Mouse (Mus musculus): ENCODE measurements around the gene Nfatc2ip.

The Nfatc2ip gene

DNA sequence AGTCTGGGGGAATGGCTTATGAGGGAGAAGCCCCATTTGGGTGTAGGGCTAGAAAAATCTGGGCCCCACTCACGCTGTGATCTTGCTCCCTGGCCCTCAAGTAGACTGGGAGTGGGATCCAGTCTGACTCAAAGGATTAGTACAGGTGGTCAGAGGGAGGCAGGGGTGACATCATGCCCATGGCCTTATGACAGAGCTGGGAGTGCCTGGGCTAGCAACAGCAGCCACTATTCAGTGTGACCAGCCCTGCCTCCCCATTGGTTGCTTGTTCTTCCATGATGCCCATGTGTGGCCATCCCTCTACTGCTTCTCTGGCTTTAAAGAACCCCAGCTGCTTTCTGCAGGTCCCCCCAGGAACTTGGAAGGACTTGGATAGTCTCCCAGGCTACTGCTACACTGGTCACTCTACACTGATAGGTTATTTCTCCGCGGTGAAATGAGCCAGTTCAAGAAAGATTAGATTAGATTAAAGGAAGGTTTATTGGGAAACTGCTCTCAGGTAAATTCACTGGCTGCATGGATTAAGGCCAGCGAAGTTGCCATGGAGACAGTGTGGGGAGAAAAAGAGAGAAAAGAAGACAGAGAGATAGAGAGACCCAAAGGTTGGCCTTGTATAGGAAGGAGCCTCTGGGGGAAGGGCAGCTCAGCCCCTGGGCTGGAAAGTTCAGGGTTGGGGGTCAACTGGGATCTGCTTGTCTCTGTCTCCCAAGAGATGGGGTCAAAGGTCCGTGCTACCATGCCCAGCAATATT, 40.5 kb downstream of the Nfatc2ip start:
- DNase-seq (ENCODE audit: low spot score), result no peak

DNA sequence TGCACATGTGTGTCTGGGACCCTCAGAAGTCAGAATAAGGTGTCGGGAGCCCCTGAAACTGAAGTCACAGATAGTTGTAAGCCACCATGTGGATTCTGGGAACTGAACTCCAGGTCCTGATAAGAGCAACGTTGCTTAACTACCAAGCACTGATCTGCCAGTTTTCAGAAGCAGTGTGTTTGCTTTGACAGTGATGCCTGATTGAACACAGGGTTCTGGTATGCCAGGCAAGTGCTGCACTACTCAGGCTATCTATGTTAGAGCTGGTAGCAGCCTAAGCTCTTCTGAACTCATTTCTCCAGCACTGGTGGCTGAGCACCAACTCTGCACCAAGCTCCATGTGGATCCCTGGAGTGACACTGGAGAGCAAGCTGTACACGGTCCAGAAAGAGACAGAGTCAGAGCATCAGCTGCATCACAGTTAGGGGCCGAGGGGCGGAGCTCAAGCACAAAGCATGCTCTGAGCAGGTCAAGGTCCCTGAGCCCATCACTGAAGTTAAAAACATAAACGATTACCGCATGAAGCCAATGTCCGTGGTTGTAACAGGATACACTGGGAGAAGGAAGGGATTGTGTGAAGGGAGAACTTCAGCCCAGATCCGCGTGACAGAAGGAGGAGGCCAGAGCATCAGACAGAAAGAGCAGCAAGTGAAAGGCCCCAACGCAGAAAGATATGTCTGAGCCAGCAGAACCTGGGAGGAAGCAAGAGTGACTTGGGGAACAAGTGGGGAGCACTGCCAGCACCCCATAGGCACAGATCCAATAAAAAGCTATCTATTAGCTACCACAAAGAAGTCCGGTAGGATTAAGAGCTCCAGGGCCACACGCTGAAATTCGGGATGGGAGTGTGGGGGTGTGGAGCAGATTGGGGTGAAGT, 41.6 kb downstream of the Nfatc2ip start:
- DNase-seq (ENCODE audit: low spot score), result no peak

DNA sequence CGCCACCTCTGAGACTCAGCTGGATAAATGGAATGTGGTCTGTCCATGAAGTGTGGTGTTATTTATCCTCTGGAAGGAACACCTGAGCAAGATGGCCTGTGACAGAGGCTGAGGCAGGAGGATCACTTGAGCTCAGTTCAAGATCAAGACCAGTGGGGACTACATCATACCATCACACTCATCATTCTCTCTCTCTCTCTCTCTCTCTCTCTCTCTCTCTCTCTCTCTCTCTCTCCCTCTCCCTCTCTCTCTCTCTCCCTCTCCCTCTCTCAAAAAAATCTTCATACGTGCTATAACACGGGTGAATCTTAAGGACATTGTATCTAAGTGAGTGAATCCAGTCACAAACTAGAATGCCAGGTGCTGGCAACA, 42.6 kb downstream of the Nfatc2ip start:
- DNase-seq (ENCODE audit: low spot score), result no peak

DNA sequence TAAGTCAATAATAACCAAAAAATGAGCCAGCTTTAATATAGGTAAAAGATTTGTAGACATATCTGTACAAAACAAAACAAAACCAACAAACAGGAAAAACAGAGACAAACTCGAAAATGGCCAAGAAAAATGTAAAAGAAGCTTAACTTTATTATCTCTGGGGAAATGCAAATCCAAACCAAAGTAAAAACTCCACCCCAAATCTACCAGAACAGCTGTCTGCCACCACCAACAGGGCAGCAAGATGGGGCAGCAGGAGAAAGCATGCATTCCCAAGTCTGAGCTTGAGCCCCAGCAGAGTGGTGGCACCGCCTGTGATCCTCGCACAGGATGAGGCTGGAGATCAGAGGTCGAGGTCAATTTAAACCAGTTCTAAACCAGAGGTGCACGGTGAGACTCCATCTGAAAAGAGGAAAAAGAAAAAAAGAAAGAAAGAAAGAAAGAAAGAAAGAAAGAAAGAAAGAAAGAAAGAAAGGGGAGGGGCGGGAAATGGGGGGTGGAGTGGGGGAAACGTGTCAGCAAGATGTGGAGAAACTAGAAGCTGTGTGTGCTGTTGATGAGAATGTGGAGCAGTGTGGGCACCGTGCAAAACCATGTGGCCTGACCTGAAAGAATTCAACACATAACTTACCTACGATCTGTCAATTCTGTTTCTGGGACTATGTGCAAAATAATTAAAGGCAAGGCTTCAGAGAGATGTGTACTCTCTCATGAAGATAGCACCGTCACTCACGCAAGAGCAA, 43.1 kb downstream of the Nfatc2ip start:
- DNase-seq (ENCODE audit: low spot score), result no peak

DNA sequence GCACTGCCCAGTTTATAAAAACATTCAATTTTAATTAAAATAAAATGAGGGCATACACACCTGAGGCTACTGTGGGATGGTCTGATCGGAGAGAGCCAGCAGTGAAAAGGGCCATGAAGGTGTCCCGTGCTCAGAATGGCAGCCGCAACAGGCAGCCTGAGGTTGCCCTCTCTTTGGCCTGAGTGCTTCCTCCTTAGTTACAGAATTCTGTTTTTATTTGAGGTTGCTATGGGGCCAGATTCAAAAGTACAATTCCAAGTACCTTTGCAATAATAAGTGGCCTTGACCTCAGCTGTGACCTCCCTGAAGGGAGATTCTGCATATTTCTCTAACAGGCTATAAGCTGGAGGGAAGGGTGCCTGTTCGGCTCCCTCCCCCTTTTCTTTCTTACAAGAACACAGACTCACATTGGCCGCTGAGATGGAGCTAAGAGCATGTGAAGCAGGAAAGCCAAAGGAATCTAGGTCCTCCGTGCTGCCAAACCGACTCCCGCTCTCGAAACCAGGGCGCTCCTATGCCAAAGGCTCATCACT, 45.1 kb downstream of the Nfatc2ip start:
- no peak for DNase-seq (ENCODE audit: low spot score)

DNA sequence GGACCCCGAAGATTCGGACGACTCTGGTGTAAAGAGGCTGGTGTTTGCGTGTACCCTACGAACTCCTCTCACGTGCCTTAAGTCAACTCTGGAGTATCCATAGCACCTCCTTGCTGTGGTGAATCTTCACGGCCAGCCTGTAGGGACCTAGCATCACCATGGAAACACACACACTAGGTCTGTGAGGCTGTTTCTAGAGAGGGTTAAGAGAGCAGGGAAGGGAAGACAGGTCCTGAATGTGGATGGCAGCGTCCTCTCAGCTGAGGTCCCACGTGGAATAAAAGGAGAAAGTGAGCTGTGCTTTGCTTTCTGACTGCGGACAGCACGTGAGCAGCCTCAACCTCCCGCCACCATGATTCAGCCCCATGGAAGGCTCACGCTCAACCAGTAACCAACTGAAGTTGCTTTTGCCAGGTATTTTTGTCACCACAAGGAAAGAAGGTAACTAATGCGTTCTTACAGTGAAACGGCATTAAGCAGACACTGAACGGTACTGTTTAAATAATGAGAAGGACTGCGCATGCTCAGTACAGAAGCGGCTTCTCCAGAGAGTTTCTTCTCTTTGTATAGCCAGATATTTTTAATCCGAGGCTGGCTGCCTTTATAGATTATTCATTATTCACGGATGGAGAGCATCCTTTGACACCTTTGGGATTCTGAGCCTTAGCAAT, 45.7 kb downstream of the Nfatc2ip start:
- no peak for DNase-seq (ENCODE audit: low spot score)

DNA sequence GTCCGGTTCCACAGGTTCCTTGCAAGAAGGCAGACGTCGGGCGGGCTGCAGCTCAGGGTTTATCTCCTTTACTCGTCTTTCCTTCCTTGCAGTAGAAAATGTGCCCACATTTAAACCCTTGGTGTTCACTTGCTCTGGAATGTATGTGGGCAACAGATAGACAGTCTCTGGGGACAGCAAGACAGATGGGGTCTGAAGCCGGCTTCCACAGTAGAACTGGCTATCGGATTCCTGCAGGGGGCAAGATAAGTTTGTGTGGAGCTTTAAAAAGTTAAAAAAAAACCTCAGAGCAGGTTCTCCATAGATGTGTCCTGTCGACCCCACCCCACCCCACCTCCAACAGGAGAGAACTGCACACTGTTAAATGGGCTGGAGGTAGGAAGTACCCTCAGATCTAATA, 48.2 kb downstream of the Nfatc2ip start:
- DNase-seq (ENCODE audit: low spot score), result no peak

DNA sequence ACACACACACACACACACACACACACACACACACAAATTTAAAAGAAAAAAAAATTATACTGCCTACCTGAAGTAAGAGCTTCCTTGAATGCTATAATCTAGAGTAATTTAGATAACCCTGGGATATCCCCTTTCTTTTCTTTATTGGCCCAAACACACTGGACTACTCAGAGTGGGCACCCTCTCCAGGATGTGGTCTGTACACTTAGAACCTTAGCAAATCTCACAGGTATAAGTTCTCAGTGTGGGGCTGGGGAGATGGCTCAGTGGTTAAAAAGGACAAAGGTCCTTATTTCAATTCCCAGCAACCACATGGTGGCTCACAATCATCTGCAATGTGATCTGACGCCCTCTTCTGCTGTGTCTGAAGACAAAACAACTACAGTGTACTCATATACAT, 49.4 kb downstream of the Nfatc2ip start:
- DNase-seq (ENCODE audit: low spot score), result no peak

DNA sequence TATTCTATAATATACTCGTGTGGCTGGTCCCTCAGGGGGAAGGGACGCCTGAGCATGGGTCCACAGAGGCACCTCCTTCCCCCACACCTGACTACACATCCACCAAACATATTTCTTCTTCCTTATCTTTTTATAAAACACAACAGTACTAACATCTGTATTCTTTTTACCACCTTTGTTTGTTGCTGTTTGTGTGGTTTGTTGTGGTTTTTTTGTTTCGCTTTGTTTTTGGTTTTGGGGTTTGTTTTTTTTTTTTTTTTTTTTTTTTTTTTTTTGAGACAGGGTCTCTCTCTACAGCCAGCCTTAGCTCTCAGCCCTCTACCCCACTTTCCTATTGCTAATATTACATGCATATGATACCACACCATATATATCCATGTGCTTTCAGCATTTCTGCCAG, 50.6 kb downstream of the Nfatc2ip start:
- DNase-seq (ENCODE audit: low spot score), result no peak

DNA sequence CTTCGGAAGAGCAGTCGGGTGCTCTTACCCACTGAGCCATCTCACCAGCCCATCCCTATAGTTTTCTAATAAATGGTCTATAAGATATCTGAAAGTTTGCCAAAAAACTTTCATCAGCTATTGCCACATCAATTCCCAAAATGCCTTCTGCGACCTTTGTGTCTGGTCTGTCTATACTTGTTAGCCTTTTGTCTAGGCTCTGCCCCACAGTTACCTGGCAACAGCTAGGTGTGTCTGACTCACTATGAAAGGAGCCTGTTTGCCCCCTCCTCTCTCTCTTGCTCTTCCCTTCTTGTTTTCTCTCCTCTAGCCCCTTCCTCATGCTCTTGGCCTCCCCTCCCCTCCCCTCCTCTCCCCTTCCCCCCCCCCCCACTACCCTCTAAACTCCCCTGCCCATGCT, 51.0 kb downstream of the Nfatc2ip start:
- DNase-seq (ENCODE audit: low spot score), result no peak

DNA sequence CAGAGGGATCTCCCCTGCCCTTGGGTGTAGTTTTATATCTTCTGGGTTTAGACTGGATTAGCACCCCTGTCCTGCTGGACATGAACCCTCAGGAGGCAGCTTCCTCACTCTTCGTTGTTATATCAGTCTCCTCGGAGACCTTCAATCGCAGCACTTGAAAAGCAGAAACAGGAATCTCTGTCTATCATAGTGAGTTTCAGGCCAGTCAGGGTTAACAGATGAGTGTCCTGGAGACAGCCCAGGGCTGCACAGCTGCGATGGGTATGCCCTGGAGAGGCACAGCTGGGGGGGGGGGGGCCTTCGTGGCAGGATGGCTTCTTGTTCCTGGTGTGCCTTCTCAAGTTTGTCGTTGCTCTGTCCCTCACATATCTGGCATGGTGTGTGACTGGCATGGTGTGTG, 55.6 kb downstream of the Nfatc2ip start:
- no peak for DNase-seq (ENCODE audit: low spot score)

DNA sequence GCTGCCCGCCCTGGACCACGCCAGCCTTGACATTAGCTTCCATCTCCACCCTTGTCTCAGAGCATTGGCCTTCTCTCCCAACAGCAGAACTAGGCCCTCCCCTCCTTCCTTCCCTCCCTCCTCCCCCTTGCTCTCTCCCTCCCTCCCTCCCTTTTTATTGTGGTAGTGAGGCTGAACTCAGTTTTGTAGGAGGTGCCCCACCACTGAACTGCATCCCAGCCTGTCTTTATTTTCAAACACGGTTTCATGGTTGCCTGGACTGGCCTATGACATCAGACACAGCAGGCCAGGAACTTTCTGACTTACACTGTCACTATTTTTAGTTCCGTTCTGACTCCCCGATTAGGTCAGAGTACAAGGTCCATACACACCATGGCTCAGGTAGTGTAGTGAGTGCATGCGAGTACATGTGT, 56.3 kb downstream of the Nfatc2ip start:
- no peak for DNase-seq (ENCODE audit: low spot score)

DNA sequence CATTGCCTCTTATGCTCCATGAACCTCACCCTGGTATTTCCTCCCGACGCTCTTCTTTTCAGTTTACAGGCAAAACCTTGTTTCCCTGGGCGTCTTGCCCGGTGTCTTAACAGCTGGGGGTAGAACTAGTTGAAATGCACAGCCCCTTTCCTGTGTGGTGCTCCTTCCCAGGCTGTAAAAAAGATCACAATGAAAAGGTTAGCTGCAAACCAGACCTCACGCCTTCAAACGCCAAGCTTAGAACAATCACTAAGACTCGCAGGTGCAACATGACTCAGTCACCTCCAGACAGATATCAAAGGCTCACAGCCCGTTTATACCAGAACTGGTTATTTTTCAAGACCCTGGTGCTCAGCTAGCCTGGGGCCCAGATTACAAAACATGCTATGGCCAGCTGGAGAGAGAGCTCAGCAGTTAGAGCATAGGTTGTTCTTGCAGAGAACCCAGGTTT, 57.0 kb downstream of the Nfatc2ip start:
- no peak for DNase-seq (ENCODE audit: low spot score)

DNA sequence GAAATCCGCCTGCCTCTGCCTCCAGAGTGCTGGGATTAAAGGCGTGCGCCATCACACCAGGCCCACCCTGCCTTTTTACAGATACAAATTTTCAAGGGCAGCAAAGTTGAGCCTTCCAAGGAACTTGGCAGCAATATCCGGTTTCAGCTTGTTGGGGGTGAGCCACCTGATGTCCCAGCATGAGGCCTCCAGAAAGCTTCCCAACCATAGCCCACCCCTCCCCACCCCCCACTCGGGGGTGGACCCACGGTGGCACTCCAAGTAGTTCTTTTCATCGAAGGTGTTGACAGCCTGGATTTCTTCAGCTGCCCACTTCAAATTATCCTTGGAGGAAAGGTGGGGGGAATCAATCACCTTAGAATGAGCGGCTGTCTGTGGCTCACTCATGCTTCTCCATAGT, 57.6 kb downstream of the Nfatc2ip start:
- DNase-seq (ENCODE audit: low spot score), result no peak

DNA sequence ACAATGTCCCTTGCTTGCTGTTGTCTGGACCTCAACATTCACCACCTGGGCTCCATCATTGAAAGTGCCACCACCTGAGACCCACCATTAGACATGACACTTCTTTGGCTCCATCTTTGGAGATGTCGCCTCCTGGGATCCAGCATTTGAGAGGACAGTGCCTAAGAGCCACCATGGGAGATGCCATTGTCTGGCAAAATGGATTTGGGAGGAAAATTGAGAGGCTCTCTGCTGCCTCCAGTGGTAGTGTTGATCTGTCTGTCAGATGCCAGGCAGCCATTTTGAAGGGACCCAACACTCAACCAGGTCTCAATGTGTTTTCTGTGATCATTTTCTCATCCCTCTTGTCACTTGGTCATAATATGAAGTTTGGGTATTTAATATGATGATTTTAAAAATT, 61.0 kb downstream of the Nfatc2ip start:
- no peak for DNase-seq (ENCODE audit: low spot score)
